Mouse (Mus musculus) cortical plate, adult 2 months (tissue): ENCODE data around the gene Dtx4. TPM values are rescaled to one million over a fixed set of nuclear protein-coding genes. Genes with fewer than 3 reads are reported as not detected.

Experiments
- H3K27ac ChIP-seq: fragments of 200-500 bp; 2 replicates; pipeline ENCODE4 v1.5.1; 2012; ENCODE audit warnings: low read length, control low read depth, inconsistent platforms; ENCODE audit not compliant: insufficient read depth
- H3K4me1 ChIP-seq: fragments of 200-500 bp; 2 replicates; pipeline ENCODE4 v1.6.1; 2011; ENCODE audit warnings: low read length; ENCODE audit not compliant: control insufficient read depth, insufficient read depth
- H3K4me3 ChIP-seq: fragments of 200-500 bp; 2 replicates; pipeline ENCODE4 v1.5.1; 2011; ENCODE audit warnings: mild to moderate bottlenecking, low read length, control low read depth; ENCODE audit not compliant: insufficient read depth
- CTCF ChIP-seq: fragments of 200-500 bp; IDR thresholded peaks from 2 replicates; pipeline ENCODE4 v1.5.1; 2011; ENCODE audit warnings: mild to moderate bottlenecking, control low read depth, low read length; ENCODE audit not compliant: insufficient read depth; ENCODE audit errors: extremely low read depth
- POLR2A ChIP-seq: fragments of 200-500 bp; IDR thresholded peaks from 2 replicates; pipeline ENCODE4 v1.6.1; 2011; ENCODE audit warnings: mild to moderate bottlenecking, low read length, control low read depth; ENCODE audit not compliant: insufficient read depth; ENCODE audit errors: extremely low read depth
- polyA plus RNA-seq: library from polyadenylated mRNA; depleted of rRNA; stranded (reverse); fragments of >200 nt; gene quantifications from 2 replicates; pipeline ENCODE4 v1.2.3, GENCODE M21; 2012

Dtx4 gene
- polyA plus RNA-seq, 1 experiment = 20.8 TPM

- Histone ChIP-seq H3K4me1 (no peaks in the 10 kb centered on the region), H3K4me3 (peak overlapping the region; percentile 48), H3K27ac (0 out of 2 replicates have a peak overlapping the region, but pooled peaks have one; percentile 4)
- TF ChIP-seq POLR2A = no peak
- peak; percentile 66 for TF ChIP-seq CTCF
These were observed 16.7 kb upstream of the Dtx4 start for GRCm38 (mm10) chr19:12517671-12518540.

DNA sequence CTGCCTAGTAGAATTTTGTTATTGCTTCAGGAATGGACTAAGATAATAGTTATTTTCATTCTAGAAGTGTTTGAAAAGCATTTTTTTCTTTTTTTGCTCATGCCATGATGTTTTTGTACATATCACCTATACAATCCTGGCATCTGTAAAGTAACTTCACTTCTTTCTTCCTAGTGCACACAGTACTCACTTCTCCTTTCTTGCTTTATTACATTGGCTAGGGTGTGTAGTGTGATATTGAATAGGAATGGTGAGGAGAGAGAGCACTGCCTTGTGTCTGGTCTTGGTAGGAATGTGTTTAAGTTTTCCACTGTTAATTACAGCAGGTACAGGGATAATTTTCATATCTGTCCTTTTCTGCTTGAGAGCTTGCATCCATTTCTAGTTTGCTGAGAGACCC is 13.4 kb upstream of the Dtx4 start:
- H3K4me3 ChIP-seq = no peak overlapping the region
- H3K27ac ChIP-seq = no peak overlapping the region
- TF ChIP-seq POLR2A = no peak
- TF ChIP-seq CTCF = no peak
- H3K4me1 ChIP-seq = no peaks in the 10 kb centered on the region

GRCm38 (mm10) chr19:12502756-12503155 is 1.5 kb upstream of the Dtx4 start:
- no peak for TF ChIP-seq POLR2A
- no peak for TF ChIP-seq CTCF
- H3K4me1 ChIP-seq = peaks cover 3% of the 10 kb centered on the region; the same call in 1 of the 2 replicates
- H3K4me3 ChIP-seq = no peak overlapping the region
- H3K27ac ChIP-seq = no peak overlapping the region

DNA sequence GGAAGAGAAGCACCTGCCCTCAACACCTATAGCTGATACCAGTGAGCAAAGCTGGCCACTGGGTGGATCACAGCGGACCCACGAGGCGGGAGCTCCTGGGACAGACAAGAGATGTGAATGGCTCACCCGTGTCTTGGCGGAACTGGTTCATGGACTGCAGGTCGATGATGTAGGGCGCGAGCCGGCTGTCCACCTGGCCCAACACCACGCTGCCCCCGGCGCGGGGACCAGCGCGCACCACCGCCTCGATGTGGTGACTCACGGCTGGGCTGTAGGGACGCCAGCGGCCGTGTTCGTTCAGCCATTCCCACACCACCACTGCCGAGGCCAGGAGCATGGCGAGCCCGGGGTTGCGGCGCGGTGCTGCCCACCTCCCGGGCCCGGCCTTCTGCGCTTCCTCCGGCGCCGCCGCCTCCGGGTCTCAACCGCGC is 358 bp downstream of the Dtx4 start:
- TF ChIP-seq CTCF = no peak
- no peak for TF ChIP-seq POLR2A
- peaks cover 3% of the 10 kb centered on the region; the same call in 1 of the 2 replicates for H3K4me1 ChIP-seq
- H3K4me3 ChIP-seq = peak overlapping the region; percentile 75
- peak overlapping the region; percentile 92 for H3K27ac ChIP-seq

GRCm38 (mm10) chr19:12500124-12500523 is 1.1 kb downstream of the Dtx4 start:
- Histone ChIP-seq H3K27ac (peak overlapping the region; percentile 92; the same call in 1 of the 2 replicates), H3K4me3 (peak overlapping the region; percentile 75), H3K4me1 (peaks cover 5% of the 10 kb centered on the region; the same call in 1 of the 2 replicates)
- TF ChIP-seq CTCF = no peak
- peak; percentile 75 for TF ChIP-seq POLR2A

DNA sequence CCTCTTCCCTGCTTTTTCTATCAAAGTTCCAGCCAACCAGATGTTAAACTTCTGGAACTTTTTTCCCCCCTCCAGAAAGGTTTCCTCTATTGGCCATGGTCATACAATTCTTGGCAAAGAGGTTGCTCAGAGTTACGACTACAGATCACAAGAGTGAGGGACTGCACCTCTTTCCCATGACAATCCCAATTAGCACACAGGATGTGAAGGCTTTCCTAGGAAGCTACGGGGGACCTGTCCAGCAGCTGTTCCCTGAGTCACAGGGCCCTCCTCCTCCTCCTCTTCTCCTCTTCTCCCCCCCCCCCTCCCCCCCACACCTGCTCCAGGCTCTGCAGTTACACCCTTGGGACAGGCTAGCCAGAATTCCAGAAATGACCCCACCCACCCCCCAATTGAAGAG is 1.8 kb downstream of the Dtx4 start:
- no peak for TF ChIP-seq POLR2A
- no peak for TF ChIP-seq CTCF
- peak overlapping the region; percentile 75 for H3K4me3 ChIP-seq
- H3K27ac ChIP-seq = 0 out of 2 replicates have a peak overlapping the region, but pooled peaks have one; percentile 11
- peaks cover 6% of the 10 kb centered on the region; the same call in 1 of the 2 replicates for H3K4me1 ChIP-seq

DNA sequence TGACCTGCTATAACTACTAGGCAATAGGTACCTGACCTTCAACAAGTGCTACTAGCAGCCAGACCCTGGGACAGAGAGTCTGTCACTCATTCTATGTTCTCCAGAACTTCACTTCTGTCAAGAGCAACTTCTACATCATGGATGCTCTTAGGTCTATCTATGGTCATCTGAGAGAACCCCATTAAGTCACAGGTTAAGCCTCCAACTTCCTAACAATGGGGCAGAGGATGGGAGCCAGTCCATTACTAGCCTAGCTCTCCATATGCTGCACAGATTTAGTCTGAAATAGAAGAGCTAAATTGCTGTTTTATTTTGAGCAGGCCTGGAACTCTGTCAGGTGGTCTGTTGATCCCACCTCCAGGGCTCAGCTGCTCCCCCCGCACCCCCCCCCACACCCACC is 2.3 kb downstream of the Dtx4 start:
- H3K27ac ChIP-seq = no peak overlapping the region
- peak overlapping the region; percentile 75 for H3K4me3 ChIP-seq
- no peak for TF ChIP-seq CTCF
- TF ChIP-seq POLR2A = no peak
- H3K4me1 ChIP-seq = peaks cover 6% of the 10 kb centered on the region; the same call in 1 of the 2 replicates

- no peak for TF ChIP-seq CTCF
- TF ChIP-seq POLR2A = no peak
These were observed 2.9 kb downstream of the Dtx4 start for GRCm38 (mm10) chr19:12498321-12498720.

DNA sequence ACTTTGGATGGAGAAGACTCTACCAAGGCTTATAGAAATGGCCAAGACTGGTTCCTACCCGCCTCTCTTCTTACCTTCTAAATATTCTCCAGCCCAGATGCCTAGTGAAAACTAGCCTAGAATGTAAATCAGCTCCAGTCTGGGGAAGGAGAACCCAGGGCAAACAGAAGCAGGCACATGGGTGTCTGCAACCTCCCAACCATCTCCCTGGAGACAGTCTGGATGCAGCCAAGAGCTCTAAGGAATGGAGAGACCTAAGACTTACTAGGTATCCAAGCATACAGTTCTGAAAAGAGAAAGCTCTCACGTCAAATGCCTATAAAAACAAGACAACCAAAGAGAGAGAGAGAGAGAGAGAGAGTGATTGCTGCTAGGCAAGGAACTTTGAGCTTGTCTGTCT is 3.3 kb downstream of the Dtx4 start:
- H3K4me1 ChIP-seq = peaks cover 6% of the 10 kb centered on the region; the same call in 1 of the 2 replicates
- H3K27ac ChIP-seq = no peak overlapping the region
- no peak for TF ChIP-seq POLR2A
- no peak for TF ChIP-seq CTCF
- no peak overlapping the region for H3K4me3 ChIP-seq

More at GRCm38 (mm10) chr19:12498321-12498720, 2.9 kb downstream of the Dtx4 start:
- peak overlapping the region; percentile 12; the same call in 1 of the 2 replicates for H3K4me3 ChIP-seq
- no peak overlapping the region for H3K27ac ChIP-seq
- peaks cover 6% of the 10 kb centered on the region; the same call in 1 of the 2 replicates for H3K4me1 ChIP-seq
